Mouse (Mus musculus) common myeloid progenitor, adult 5-6 weeks (primary cell): Measurements from ENCODE around the gene Gm10436. TPM values are rescaled to one million over a fixed set of nuclear protein-coding genes. Genes with fewer than 3 reads are reported as not detected.
"Not testable (repeated sequence)": the region's sequence is repeated elsewhere in the genome, so short reads cannot be mapped to it uniquely, and the experiment has no call there.

Experiments
- ATAC-seq: replicated peaks from 2 replicates; pipeline ENCODE4 v1.8.0; 2016; ENCODE audit warnings: low read depth, mild to moderate bottlenecking, moderate TSS enrichment, inconsistent platforms; ENCODE audit not compliant: poor library complexity, severe bottlenecking
- total RNA-seq: library from RNA; stranded (forward); fragments of 200-1000, 187-1606 nt; gene quantifications from 2 replicates; pipeline ENCODE4 v1.2.3, GENCODE M21; 2017

Gene Gm10436
- not detected in 2 replicates for total RNA-seq

GRCm38 (mm10) chr12:88182008-88182407, at the start of gene Gm10436:
Gene Gm10436 (minus strand): TSS chr12:88182108.
- ATAC-seq = not testable (repeated sequence)

- ATAC-seq = no peak
These were observed 37.5 kb upstream of the Gm10436 start for GRCm38 (mm10) chr12:88219445-88219844.

GRCm38 (mm10) chr12:88218059-88218458, 36.2 kb upstream of the Gm10436 start:
- not testable (repeated sequence) for ATAC-seq

- ATAC-seq = no peak
These were observed 32.7 kb upstream of the Gm10436 start for GRCm38 (mm10) chr12:88214641-88215040.

DNA sequence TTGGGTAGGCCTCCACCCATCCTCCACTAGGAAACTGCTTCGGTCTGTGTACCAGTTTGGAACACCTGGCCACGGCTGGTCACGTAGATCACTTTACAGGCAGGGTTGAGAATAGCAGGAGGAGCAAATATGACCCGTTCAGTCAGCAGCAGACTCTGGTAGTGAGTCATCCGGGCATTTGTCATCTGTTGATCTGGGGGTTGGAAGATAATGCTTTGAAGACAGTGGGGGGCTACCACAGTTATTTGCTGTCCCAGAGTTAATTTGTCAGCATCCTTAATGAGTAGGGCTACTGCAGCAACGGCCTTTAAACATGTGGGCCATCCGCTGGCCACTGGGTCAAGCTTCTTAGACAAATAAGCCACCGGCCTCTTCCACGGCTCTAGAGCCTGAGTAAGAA, 29.6 kb upstream of the Gm10436 start:
- ATAC-seq = not testable (repeated sequence)

DNA sequence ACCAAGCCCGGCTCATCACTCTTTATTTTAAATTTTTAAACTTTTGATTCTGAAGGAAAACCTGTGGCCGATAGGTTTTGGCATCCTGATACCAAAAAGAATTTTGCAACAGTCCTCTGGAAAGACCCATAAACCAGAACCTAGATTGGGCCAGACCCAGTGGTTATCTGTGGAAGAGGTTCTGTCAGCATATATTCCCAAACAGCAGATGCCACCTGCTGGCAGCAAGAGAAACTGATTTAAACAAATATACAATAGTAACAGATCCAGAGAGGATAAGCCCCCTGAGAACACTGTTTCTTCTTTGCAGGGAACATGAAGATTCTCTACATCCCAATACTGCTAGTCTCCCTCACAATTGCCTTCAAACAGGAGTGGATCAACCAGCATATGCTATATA, 20.9 kb upstream of the Gm10436 start:
- ATAC-seq = no peak

Other genes with a start within 250 kb of the Gm10436 start
- gene Gm2042, start 228.0 kb downstream of the Gm10436 start, total RNA-seq = not detected in 2 replicates
- not detected in 2 replicates for gene Gm2075, start 170.3 kb downstream of the Gm10436 start, total RNA-seq
- gene Gm6803, start 163.3 kb downstream of the Gm10436 start, total RNA-seq = not detected in 2 replicates
- gene Gm2056, start 155.1 kb downstream of the Gm10436 start, total RNA-seq = not detected in 2 replicates
- not detected in 2 replicates for gene Gm16368, start 98.4 kb downstream of the Gm10436 start, total RNA-seq
- not detected in 2 replicates for gene Gm8332, start 68.0 kb upstream of the Gm10436 start, total RNA-seq
- gene Gm5662, start 92.4 kb upstream of the Gm10436 start, total RNA-seq = not detected in 2 replicates
- not detected in 2 replicates for gene Gm5039, start 141.9 kb upstream of the Gm10436 start, total RNA-seq
- 14.0 and 19.0 TPM in 2 replicates for gene Adck1, start 178.4 kb upstream of the Gm10436 start, total RNA-seq